Mouse (Mus musculus) hindbrain, embryonic 10.5 days (tissue): Measurements from ENCODE around the gene Syce2. TPM values are rescaled to one million over a fixed set of nuclear protein-coding genes. Genes with fewer than 3 reads are reported as not detected.

Source experiments
- DNase-seq: peaks from one replicate; pipeline ENCODE4 v3.0.0-alpha.2; 2017; ENCODE audit warnings: low spot score
- H3K27ac ChIP-seq: fragments of 300-500 bp; sonication (generic); 2 replicates; pipeline ENCODE4 v1.5.1; 2016; ENCODE audit warnings: mild to moderate bottlenecking, moderate library complexity
- H3K27me3 ChIP-seq: fragments of 300-500 bp; sonication (generic); 2 replicates; pipeline ENCODE4 v1.6.1; 2016; ENCODE audit warnings: mild to moderate bottlenecking; ENCODE audit not compliant: poor library complexity, insufficient read depth, severe bottlenecking
- H3K36me3 ChIP-seq: fragments of 300-500 bp; sonication (generic); 2 replicates; pipeline ENCODE4 v1.6.1; 2016; ENCODE audit warnings: mild to moderate bottlenecking, moderate library complexity
- H3K4me1 ChIP-seq: fragments of 300-500 bp; sonication (generic); replicated peaks from 2 replicates; pipeline ENCODE4 v1.6.1; 2016; ENCODE audit warnings: mild to moderate bottlenecking
- H3K4me3 ChIP-seq: fragments of 300-500 bp; sonication (generic); 2 replicates; pipeline ENCODE4 v1.5.1; 2016; ENCODE audit warnings: mild to moderate bottlenecking, moderate library complexity
- H3K9me3 ChIP-seq: fragments of 300-500 bp; sonication (generic); 2 replicates; pipeline ENCODE4 v1.6.1; 2016; ENCODE audit warnings: mild to moderate bottlenecking, moderate library complexity
- WGBS: fragments of 180-500 bp; shearing (Covaris S2); methylation state at CpG from one replicate; pipeline ENCODE4 v1.1.7; 2016; 5-methylcytosine and 5-hydroxymethylcytosine counted together
- polyA plus RNA-seq: library from polyadenylated mRNA; unstranded; fragments of >200 nt; fragmentation: Nextera tagmentation; extraction: Ambion mirVana; gene quantifications from 2 replicates; pipeline ENCODE4 v1.2.1, GENCODE M21; 2016

Gene Syce2
- polyA plus RNA-seq, 1 experiment from 2014 or later: 61.5 TPM

DNA sequence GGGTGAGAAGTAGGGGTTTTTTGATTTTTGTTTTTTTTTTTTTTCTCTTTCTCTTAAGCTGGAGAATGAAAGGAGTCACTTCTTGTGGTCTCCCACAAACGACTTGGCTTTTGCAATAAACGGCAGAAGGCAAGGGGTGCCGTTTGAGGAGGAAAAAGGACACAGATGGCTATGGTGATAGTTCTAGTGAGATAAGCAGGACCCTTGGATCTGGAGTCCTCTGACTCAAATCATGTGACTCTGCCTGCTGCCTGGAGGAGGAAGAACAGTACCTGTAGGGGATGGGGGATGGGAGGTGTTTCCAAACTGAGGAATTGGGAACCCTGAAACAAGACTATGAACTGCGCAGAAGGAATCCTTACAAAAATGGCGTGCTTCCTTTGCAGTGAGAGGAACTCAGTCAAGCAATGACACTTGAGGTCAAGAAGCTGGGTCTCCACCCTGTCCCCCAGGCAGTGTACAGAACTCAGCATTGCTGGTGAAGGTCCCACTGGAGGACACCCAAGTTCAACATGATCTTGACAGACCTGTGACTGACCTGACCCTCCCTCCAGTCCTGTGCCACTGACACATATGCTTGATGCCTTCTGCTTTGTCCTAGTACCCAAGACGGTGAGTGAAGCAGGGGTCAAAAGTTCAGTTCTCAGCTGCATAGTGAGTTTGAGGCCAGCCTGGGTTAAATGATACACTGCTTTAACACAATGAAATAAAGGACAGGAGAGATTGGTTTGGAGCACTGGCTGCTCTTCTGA is 24.1 kb upstream of the Syce2 start:
- Histone ChIP-seq H3K9me3 (no peaks in the 10 kb centered on the region), H3K27me3 (no peaks in the 10 kb centered on the region), H3K4me1 (peaks cover 37% of the 10 kb centered on the region), H3K36me3 (peaks cover 34% of the 10 kb centered on the region), H3K27ac (peak overlapping the region; percentile 97), H3K4me3 (peak overlapping the region; percentile 99)
- 58% methylated on average over 6 of the region's 6 CpGs for whole genome bisulfite sequencing
- DNase-seq: no peak

DNA sequence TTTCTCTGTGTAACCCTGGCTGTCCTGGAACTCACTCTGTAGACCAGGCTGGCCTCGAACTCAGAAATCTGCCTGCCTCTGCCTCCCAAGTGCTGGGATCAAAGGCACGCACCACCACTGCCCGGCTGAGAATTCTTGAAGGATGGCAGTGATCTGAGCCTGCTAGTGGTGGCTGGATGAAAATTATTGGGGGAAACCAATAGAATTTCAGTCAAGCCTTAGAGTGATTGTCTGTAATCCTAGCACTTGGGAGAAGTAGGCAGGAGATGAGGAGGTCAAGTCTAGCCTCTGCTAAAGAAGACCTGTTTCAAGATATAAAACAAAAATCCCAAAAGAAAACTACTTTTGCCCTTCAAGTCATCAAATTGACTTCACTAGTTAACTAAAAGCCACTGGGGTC is 15.5 kb upstream of the Syce2 start:
- Histone ChIP-seq H3K4me1 (peaks cover 14% of the 10 kb centered on the region), H3K27me3 (0 out of 2 replicates have a peak, but pooled peaks cover 5% of the 10 kb centered on the region), H3K36me3 (peaks cover 25% of the 10 kb centered on the region), H3K4me3 (peak overlapping the region; percentile 97), H3K9me3 (no peaks in the 10 kb centered on the region), H3K27ac (peak overlapping the region; percentile 92; the same call in 1 of the 2 replicates)
- no peak for DNase-seq
- WGBS: 97% methylated on average over 3 of the region's 3 CpGs

DNA sequence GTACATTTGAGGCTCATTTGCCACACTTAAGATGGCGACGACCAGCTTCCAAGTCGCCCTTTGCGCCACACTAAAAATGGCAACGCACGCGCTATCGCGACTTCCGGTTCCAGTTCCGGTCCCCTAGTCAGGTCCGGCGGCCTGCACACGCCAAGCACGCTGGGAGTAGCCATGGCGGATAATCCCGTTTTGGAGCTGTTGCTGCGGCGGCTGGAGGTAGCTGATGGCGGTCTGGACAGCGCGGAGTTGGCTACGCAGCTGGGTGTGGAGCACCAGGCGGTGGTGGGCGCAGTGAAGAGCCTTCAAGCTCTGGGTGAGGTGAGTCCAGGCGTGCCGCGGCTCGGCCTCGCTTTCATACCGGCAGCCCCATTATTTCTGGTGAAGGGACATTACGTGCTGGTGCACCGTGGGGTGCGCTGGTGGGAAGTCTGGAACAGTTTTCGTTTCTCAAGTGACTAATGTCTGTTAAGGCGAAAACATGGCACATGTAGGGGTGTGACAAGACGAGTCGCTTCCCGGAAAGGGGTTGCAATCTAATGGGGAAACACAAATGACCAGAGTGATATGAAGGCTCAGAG is 15.0 kb upstream of the Syce2 start, which contains the start of gene Farsa:
TSS of gene Farsa (plus strand) at position 126 of the 578 bp plus-strand sequence.
- under 1% methylated on average over 39 of the region's 39 CpGs for WGBS
- DNase-seq: peak; percentile 94
- H3K27ac ChIP-seq: peak within 1 kb of the TSS; percentile 92

DNA sequence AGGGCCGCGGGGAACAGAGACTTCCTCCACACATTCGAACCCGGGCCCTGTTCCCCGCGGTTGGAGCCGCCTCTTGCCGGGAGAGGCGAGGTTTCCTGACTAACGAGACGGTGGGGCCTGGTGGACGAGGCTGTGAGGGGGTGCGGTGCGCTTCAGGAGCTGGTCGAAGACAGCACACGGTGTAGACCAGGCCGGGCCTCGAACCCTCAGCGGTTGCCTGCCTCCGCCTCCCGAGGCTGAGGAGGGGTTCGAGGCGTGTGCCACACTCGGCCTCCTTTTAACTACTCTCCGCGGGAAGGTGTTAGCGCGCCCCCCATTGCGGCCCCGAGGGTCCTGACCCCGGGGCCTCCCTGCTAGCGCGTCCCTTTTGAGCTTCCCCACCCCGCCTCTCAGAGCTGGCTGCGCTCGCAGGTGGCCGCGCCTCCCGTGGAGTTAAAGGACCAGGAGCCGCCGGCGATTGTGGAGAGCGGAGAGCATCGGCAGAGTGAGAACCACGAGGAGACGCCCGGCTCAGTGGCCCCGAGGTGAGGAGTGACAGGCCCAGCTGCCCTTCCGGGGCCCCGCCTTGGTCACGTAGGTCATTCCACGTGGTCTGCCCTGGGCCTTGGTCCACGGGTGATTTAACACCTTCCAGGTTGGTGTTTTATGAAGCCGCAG is 526 bp downstream of the Syce2 start:
- 2% methylated on average over 54 of the region's 54 CpGs for WGBS
- peak overlapping the region; percentile 81 for H3K27ac ChIP-seq
- H3K4me1 ChIP-seq: peaks cover 15% of the 10 kb centered on the region
- peak overlapping the region; percentile 55 for H3K4me3 ChIP-seq
- H3K27me3 ChIP-seq: peaks cover 23% of the 10 kb centered on the region
- H3K36me3 ChIP-seq: peaks cover 24% of the 10 kb centered on the region
- DNase-seq: peak; percentile 35
- H3K9me3 ChIP-seq: no peaks in the 10 kb centered on the region

More for the DNA sequence above, 15.0 kb upstream of the Syce2 start, which contains the start of gene Farsa:
- peak within 1 kb of the TSS; percentile 97 for H3K4me3 ChIP-seq
- H3K36me3 ChIP-seq: peaks cover 30% of the 10 kb centered on the region
- no peaks in the 10 kb centered on the region for H3K9me3 ChIP-seq
- H3K4me1 ChIP-seq: peaks cover 14% of the 10 kb centered on the region
- H3K27me3 ChIP-seq: 0 out of 2 replicates have a peak, but pooled peaks cover 5% of the 10 kb centered on the region

DNA sequence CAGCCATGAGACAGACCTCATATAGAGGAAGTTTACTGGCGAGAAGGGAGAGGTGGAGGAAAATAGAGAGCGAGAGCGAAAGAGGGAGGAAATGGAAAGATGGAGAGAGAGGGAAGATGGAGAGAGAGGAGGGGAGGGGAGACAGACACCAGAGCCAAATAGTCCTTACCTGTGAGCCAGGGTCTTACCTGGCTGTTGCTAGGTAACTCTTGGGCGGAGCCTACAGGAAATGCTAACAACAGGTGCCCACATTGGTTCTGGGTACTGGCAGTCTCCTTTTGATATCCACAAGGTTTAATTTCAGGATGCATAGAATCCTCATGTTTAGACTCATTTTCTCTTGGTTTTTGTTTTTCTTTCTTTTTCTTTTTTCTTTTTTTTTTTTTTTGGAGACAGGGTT is 1.1 kb downstream of the Syce2 start:
- H3K27me3 ChIP-seq: peaks cover 23% of the 10 kb centered on the region
- H3K27ac ChIP-seq: peak overlapping the region; percentile 81; the same call in 1 of the 2 replicates
- H3K36me3 ChIP-seq: peaks cover 18% of the 10 kb centered on the region
- H3K4me1 ChIP-seq: peaks cover 15% of the 10 kb centered on the region
- WGBS: 68% methylated on average over 4 of the region's 4 CpGs
- H3K9me3 ChIP-seq: no peaks in the 10 kb centered on the region
- no peak for DNase-seq
- H3K4me3 ChIP-seq: peak overlapping the region; percentile 55

DNA sequence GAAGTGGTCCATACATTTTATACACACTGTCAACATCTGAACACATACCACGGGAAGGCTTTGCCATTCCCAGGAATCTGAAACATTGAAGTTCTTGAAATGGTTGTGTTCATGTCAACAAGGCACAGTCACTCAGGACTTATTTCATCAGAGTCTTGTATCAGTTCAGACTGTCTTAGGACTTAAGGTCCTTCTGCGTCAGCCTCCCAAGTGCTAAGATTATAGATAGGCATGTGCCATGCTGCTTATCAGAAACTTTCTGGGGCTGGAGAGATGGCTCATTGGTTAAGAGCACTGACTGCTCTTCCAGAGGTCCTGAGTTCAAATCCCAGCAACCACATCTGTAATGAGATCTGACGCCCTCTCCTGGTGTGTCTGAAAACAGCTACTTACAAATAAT is 2.4 kb downstream of the Syce2 start:
- no peaks in the 10 kb centered on the region for H3K9me3 ChIP-seq
- no peak overlapping the region for H3K4me3 ChIP-seq
- no peak for DNase-seq
- H3K4me1 ChIP-seq: peaks cover 15% of the 10 kb centered on the region
- H3K27me3 ChIP-seq: peaks cover 23% of the 10 kb centered on the region
- H3K27ac ChIP-seq: no peak overlapping the region
- H3K36me3 ChIP-seq: peaks cover 5% of the 10 kb centered on the region
- WGBS: 91% methylated on average over 3 of the region's 3 CpGs

DNA sequence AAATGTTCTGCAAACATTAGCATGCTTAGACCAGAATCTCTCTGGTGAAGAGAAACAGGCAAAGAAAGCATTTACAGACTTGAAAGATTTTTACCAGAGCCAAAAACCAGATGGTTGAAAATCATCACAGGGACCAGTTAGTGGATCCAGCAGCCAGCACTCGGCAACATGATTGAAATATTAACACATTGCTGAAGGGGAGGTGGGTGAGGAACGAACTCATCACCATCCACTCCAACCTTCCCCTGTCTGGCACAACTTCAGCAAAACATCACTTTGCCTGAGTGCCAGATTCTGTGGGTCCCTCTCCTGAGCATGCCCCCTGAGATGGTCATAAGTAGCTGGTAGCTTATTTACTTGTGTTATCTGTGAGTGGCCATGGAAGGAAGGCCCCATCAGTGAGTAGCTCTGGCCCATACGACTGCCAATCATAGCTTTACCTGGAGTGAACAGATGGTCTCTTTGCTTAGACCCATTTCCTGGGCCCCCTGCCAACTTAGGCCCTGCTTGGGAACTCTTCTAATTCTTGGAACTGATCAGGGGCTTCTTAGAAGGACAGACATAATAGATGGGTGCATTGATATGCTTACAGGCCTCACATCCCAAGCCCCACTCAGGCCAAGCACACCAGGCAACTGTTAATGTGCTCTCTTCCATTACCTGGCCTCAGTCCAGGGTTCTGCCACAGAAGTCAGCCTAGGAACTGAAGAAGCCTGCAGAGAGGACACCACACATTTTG is 5.6 kb downstream of the Syce2 start:
- Histone ChIP-seq H3K9me3 (no peaks in the 10 kb centered on the region), H3K4me1 (peaks cover 6% of the 10 kb centered on the region), H3K27me3 (peaks cover 15% of the 10 kb centered on the region), H3K4me3 (no peak overlapping the region), H3K27ac (no peak overlapping the region), H3K36me3 (no peaks in the 10 kb centered on the region)
- no peak for DNase-seq
- WGBS: 90% methylated on average over 3 of the region's 3 CpGs

DNA sequence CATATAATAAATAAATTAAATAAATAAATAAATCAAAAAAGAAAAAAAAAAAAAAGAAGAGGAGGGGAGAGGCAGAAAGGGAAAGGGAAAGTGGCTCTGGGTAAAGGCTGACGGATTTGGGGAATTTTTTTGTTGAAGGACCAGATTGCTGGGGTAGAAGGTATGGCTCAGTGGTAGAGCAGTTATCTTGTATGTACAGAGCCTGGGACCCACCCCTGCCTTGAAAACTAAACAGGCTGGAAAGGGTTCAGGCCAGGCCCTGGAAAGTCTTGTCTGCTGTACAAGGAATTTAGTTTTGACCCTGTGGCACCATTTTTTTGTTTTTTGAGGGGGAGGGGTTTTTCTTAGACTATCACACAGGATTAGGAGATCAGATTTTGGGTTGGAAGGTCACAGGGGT is 7.0 kb downstream of the Syce2 start:
- Histone ChIP-seq H3K27me3 (0 out of 2 replicates have a peak, but pooled peaks cover under 1% of the 10 kb centered on the region), H3K4me1 (no peaks in the 10 kb centered on the region), H3K4me3 (no peak overlapping the region), H3K36me3 (no peaks in the 10 kb centered on the region), H3K27ac (no peak overlapping the region), H3K9me3 (no peaks in the 10 kb centered on the region)
- no peak for DNase-seq
- 89% methylated on average over 1 of the region's 1 CpGs for WGBS

DNA sequence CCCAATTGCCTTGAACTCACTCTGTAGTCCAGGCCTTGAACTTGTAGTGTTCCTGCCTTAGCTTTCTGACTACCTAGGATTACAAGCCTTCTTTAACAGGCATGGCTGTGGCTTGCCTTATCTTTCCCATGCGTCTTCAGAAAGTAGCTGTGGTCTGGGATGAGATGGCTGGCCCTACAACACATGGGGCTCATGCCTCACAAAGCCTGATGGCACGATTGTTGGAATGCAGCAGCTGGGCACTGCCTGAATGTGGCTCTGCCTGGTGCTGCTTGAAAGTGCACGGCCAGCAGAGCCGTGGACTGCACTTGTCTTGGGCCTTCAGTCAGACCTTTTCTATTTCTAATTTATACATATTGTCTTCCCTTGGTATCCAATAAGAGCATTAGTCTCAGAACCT is 12.8 kb downstream of the Syce2 start:
- no peak for DNase-seq
- WGBS: 87% methylated on average over 4 of the region's 4 CpGs
- Histone ChIP-seq H3K4me3 (no peak overlapping the region), H3K27ac (no peak overlapping the region), H3K27me3 (no peaks in the 10 kb centered on the region), H3K9me3 (no peaks in the 10 kb centered on the region), H3K36me3 (peaks cover 48% of the 10 kb centered on the region), H3K4me1 (no peaks in the 10 kb centered on the region)

DNA sequence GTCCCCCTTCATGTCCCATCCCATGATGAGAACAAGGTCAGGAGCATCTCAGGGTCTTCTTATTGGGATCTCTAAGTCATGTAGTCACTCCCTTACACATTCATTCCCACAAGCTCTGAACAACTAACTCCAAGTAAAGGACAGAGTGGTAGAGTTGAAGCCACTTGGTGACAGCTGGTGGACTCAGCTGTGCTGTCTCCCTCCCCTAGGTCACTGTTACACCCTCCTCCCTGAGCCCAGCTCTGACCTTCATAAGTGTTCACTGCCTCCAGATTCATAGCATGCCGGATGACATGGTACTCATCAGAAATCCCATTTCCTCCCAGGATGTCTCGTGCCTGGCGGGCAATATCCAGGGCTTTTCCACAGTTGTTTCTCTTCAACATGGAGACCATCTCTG is 16.4 kb downstream of the Syce2 start:
- no peak for DNase-seq
- 92% methylated on average over 3 of the region's 3 CpGs for WGBS
- Histone ChIP-seq H3K27ac (no peak overlapping the region), H3K36me3 (peaks cover 68% of the 10 kb centered on the region), H3K4me1 (peaks cover 13% of the 10 kb centered on the region), H3K9me3 (no peaks in the 10 kb centered on the region), H3K27me3 (no peaks in the 10 kb centered on the region), H3K4me3 (no peak overlapping the region)

DNA sequence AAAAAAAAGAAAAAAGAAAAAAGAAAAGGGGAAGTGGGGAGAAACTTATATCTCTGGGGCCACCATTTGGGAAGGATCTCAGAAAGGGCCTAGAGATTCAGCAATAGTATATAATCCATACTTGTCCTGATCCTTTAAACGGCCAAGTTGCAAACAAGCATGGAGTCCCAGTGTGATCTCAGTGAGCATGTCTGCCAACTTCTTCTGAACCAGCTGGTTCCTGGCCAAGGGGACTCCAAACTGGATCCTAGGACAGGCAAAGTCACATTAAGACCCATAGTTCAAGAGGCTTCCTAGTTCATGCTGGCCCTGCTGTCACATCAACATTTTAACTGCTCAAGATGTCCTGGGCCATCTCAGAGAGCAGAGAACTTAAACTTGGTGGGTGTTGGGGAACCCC is 17.2 kb downstream of the Syce2 start:
- no peak overlapping the region for H3K27ac ChIP-seq
- H3K9me3 ChIP-seq: no peaks in the 10 kb centered on the region
- H3K4me3 ChIP-seq: no peak overlapping the region
- H3K4me1 ChIP-seq: peaks cover 21% of the 10 kb centered on the region
- WGBS: 96% methylated on average over 1 of the region's 1 CpGs
- no peaks in the 10 kb centered on the region for H3K27me3 ChIP-seq
- no peak for DNase-seq
- H3K36me3 ChIP-seq: peaks cover 68% of the 10 kb centered on the region

DNA sequence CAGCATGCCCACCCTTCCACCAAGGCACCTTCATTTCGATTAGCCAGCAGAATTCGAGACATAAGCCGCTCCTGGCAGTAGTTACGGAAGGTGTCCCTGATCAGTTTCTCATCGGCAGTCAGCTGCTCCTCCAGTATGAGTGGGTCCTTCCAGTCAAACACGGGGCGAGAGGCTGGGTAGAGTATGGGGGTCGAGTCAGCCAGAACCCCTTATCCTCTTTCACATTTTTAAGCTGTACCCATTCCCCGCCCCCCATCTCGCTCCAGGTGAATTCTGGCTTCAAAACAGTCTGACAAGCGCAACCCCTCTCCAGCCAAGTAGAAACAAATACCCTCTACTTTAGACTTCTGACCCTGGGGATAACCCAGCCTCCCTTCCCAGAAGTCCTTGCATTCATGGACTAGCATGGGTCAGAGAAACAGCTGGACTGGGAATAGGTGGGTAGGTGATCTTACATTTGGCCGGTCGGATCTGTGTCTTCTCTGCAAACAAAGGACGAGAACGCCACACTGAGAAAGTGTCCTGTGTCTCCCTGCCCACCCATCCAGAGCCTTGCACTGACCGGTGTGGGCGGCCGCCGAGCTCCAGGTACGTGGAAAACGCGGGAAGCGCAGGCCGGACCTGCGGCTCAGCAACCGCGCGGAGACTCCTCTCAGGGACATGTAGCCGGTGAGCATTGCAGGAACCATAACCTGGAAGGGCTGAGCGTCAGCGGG is 21.2 kb downstream of the Syce2 start:
- peak overlapping the region; percentile 87 for H3K27ac ChIP-seq
- WGBS: 12% methylated on average over 31 of the region's 31 CpGs

More for the DNA sequence above, 21.2 kb downstream of the Syce2 start:
- no peak for DNase-seq
- Histone ChIP-seq H3K4me3 (peak overlapping the region; percentile 74), H3K36me3 (peaks cover 34% of the 10 kb centered on the region), H3K27me3 (no peaks in the 10 kb centered on the region), H3K4me1 (peaks cover 26% of the 10 kb centered on the region), H3K9me3 (no peaks in the 10 kb centered on the region)
